Mouse (Mus musculus): ENCODE measurements at regions not wholly inside any gene's neighbourhood (a gene's known extent, or its start where the extent isn't known, plus 50 kb on each side); places are given as distances from the start of the nearest gene placed in this dataset.

DNA sequence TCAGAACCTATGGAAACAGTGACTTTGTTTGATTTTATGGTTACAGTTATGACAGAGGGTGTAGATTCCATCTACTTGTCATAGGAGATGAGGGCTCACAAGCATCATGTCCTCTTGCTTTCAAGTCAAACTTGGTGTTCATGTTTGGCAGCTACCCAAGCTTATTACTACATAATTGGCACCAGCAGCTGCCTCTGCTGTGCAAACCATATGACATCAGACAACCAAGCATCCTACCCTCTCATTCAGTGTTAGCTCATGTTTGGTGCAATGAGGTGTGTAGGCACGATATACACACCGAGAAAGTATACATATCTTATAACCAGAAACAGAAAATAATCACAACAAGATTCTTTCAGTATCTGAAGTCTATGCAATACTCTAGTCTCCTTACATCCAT lies 1721.7 kb downstream of the Efna5 start:
- H3K27ac ChIP-seq = no peak overlapping the region
- H3K36me3 ChIP-seq (replicated peaks; ENCODE audit: control insufficient read depth, insufficient read depth, low read depth) = no peaks in the 10 kb centered on the region
- no peak overlapping the region for H3K4me3 ChIP-seq (ENCODE audit: insufficient read depth in 1 of 2, low read depth in 2 of 2, low read length in 2 of 2)
- 75% methylated on average over 2 of the region's 2 CpGs for WGBS (ENCODE audit: insufficient replicate concordance)
- no peak overlapping the region for H3K9ac ChIP-seq (replicated peaks)
- DNase-seq (ENCODE audit: low read depth in 3 of 3, low spot score in 3 of 3) (no peak), ATAC-seq (ENCODE audit: insufficient read depth) (no peak)
- TF ChIP-seq CTCF (IDR thresholded peaks at IDR 0.05; ENCODE audit: low read depth) (no peak), EP300 (IDR thresholded peaks at IDR 0.05; ENCODE audit: low read depth) (no peak)
- H3K4me1 ChIP-seq (replicated peaks; ENCODE audit: control insufficient read depth in 2 of 2, insufficient read depth in 2 of 2, low read length in 1 of 2) = no peaks in the 10 kb centered on the region
- no peaks in the 10 kb centered on the region for H3K27me3 ChIP-seq (ENCODE audit: control insufficient read depth, insufficient read depth, low read length)
- no peak overlapping the region for H3K4me2 ChIP-seq (ENCODE audit: low read depth)
- no peaks in the 10 kb centered on the region for H3K9me3 ChIP-seq (ENCODE audit: control insufficient read depth, low read length)

GRCm38 (mm10) chr17:61137006-61137405 lies 1744.1 kb downstream of the Efna5 start:
- no peak overlapping the region for H3K4me2 ChIP-seq (ENCODE audit: low read depth)
- H3K9ac ChIP-seq (replicated peaks) = no peak overlapping the region
- DNase-seq (ENCODE audit: low read depth in 3 of 3, low spot score in 3 of 3) = no peak
- no peaks in the 10 kb centered on the region for H3K36me3 ChIP-seq (replicated peaks; ENCODE audit: control insufficient read depth, insufficient read depth, low read depth)
- H3K4me3 ChIP-seq (ENCODE audit: insufficient read depth in 1 of 2, low read depth in 2 of 2, low read length in 2 of 2) = no peak overlapping the region
- no peak overlapping the region for H3K27ac ChIP-seq
- H3K9me3 ChIP-seq (ENCODE audit: control insufficient read depth, low read length) = no peaks in the 10 kb centered on the region
- no peak for ATAC-seq (ENCODE audit: insufficient read depth)
- TF ChIP-seq EP300 (IDR thresholded peaks at IDR 0.05; ENCODE audit: low read depth) = no peak
- no peak for TF ChIP-seq CTCF (IDR thresholded peaks at IDR 0.05; ENCODE audit: low read depth)
- WGBS (ENCODE audit: insufficient replicate concordance) = 57% methylated on average over 7 of the region's 7 CpGs
- no peaks in the 10 kb centered on the region for H3K27me3 ChIP-seq (ENCODE audit: control insufficient read depth, insufficient read depth, low read length)
- no peaks in the 10 kb centered on the region for H3K4me1 ChIP-seq (replicated peaks; ENCODE audit: control insufficient read depth in 2 of 2, insufficient read depth in 2 of 2, low read length in 1 of 2)

DNA sequence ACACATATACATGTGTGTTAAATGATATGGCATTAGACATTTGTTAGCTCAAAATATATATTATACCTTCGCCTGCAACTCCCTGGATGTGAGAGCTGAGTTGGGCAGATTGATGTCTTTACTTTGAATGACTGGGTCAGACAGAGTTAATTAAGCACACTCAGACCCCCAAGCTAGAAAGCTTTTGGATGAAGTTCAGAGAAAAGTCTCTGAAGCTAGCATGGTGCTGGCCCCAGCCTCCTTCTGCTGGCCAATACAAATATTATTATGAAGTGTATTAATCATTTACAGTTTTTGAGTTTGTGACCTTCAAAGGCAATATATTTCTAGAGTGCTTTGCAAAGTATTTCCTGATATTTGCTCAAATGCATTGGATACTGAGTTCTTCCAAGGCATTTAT lies 1753.3 kb downstream of the Efna5 start:
- Histone ChIP-seq H3K9me3 (ENCODE audit: control insufficient read depth, low read length) (no peaks in the 10 kb centered on the region), H3K4me3 (ENCODE audit: insufficient read depth in 1 of 2, low read depth in 2 of 2, low read length in 2 of 2) (no peak overlapping the region), H3K27me3 (ENCODE audit: control insufficient read depth, insufficient read depth, low read length) (no peaks in the 10 kb centered on the region), H3K4me2 (ENCODE audit: low read depth) (no peak overlapping the region), H3K4me1 (replicated peaks; ENCODE audit: control insufficient read depth in 2 of 2, insufficient read depth in 2 of 2, low read length in 1 of 2) (no peaks in the 10 kb centered on the region), H3K27ac (no peak overlapping the region), H3K36me3 (replicated peaks; ENCODE audit: control insufficient read depth, insufficient read depth, low read depth) (no peaks in the 10 kb centered on the region), H3K9ac (replicated peaks) (no peak overlapping the region)
- WGBS (ENCODE audit: insufficient replicate concordance) = 49% methylated on average over 1 of the region's 1 CpGs
- no peak for ATAC-seq (ENCODE audit: insufficient read depth)
- TF ChIP-seq EP300 (IDR thresholded peaks at IDR 0.05; ENCODE audit: low read depth) (no peak), CTCF (IDR thresholded peaks at IDR 0.05; ENCODE audit: low read depth) (no peak)
- no peak for DNase-seq (ENCODE audit: low read depth in 3 of 3, low spot score in 3 of 3)

GRCm38 (mm10) chr17:61106302-61106701 lies 1774.8 kb downstream of the Efna5 start:
- H3K27ac ChIP-seq = no peak overlapping the region
- H3K4me3 ChIP-seq (ENCODE audit: insufficient read depth in 1 of 2, low read depth in 2 of 2, low read length in 2 of 2) = no peak overlapping the region
- no peaks in the 10 kb centered on the region for H3K27me3 ChIP-seq (ENCODE audit: control insufficient read depth, insufficient read depth, low read length)
- DNase-seq (ENCODE audit: low read depth in 3 of 3, low spot score in 3 of 3) = no peak
- H3K9me3 ChIP-seq (ENCODE audit: control insufficient read depth, low read length) = no peaks in the 10 kb centered on the region
- no peak for ATAC-seq (ENCODE audit: insufficient read depth)
- no peak for TF ChIP-seq EP300 (IDR thresholded peaks at IDR 0.05; ENCODE audit: low read depth)
- TF ChIP-seq CTCF (IDR thresholded peaks at IDR 0.05; ENCODE audit: low read depth) = no peak
- H3K9ac ChIP-seq (replicated peaks) = no peak overlapping the region
- 50% methylated on average over 1 of the region's 1 CpGs for WGBS (ENCODE audit: insufficient replicate concordance)
- no peaks in the 10 kb centered on the region for H3K4me1 ChIP-seq (replicated peaks; ENCODE audit: control insufficient read depth in 2 of 2, insufficient read depth in 2 of 2, low read length in 1 of 2)
- H3K36me3 ChIP-seq (replicated peaks; ENCODE audit: control insufficient read depth, insufficient read depth, low read depth) = no peaks in the 10 kb centered on the region
- no peak overlapping the region for H3K4me2 ChIP-seq (ENCODE audit: low read depth)

DNA sequence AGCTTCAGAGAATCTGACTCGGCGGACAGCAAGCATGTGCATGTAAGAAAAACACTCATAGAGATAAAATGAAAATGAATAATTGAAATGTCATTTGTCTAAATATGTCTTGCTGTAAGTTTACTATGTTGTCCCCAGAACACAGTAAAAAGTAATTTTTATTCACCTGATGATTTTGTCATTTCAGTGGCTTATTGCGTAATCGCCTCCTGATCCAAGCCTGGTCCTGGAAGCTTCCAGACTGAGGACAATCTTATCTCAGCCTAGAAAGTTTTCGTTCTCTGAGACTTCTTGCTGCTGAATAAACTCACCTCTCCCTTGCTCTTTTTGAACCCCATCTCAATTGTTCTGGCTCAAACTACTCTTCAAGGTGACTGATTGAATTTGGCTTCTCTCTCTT lies 1820.7 kb downstream of the Efna5 start:
- WGBS (ENCODE audit: insufficient replicate concordance) = 74% methylated on average over 5 of the region's 5 CpGs
- no peak overlapping the region for H3K4me2 ChIP-seq (ENCODE audit: low read depth)
- H3K27ac ChIP-seq = no peak overlapping the region
- TF ChIP-seq EP300 (IDR thresholded peaks at IDR 0.05; ENCODE audit: low read depth) = no peak
- TF ChIP-seq CTCF (IDR thresholded peaks at IDR 0.05; ENCODE audit: low read depth) = no peak
- DNase-seq (ENCODE audit: low read depth in 3 of 3, low spot score in 3 of 3) = no peak
- H3K27me3 ChIP-seq (ENCODE audit: control insufficient read depth, insufficient read depth, low read length) = no peaks in the 10 kb centered on the region
- no peaks in the 10 kb centered on the region for H3K9me3 ChIP-seq (ENCODE audit: control insufficient read depth, low read length)
- no peak for ATAC-seq (ENCODE audit: insufficient read depth)
- H3K9ac ChIP-seq (replicated peaks) = no peak overlapping the region
- no peak overlapping the region for H3K4me3 ChIP-seq (ENCODE audit: insufficient read depth in 1 of 2, low read depth in 2 of 2, low read length in 2 of 2)
- no peaks in the 10 kb centered on the region for H3K36me3 ChIP-seq (replicated peaks; ENCODE audit: control insufficient read depth, insufficient read depth, low read depth)
- H3K4me1 ChIP-seq (replicated peaks; ENCODE audit: control insufficient read depth in 2 of 2, insufficient read depth in 2 of 2, low read length in 1 of 2) = no peaks in the 10 kb centered on the region
